Mouse (Mus musculus) kidney, embryonic 16.5 days (tissue): ENCODE measurements at regions not wholly inside any gene's neighbourhood (a gene's known extent, or its start where the extent isn't known, plus 50 kb on each side); places are given as distances from the start of the nearest gene placed in this dataset.
A peak's percentile ranks its signal among the peaks of the same experiment; 100 is the strongest.

Experiments
- ATAC-seq: fragments of 200-750 bp; cut with Nextera tagmentation; 2 replicates; pipeline ENCODE4 v1.8.0; 2017; ENCODE audit warnings: moderate TSS enrichment; ENCODE audit not compliant: low FRiP score, low TSS enrichment
- H3K27ac ChIP-seq: fragments of 300-500 bp; sonication (generic); 2 replicates; pipeline ENCODE4 v1.5.1; 2014; ENCODE audit warnings: low read length
- H3K27me3 ChIP-seq: fragments of 300-500 bp; sonication (generic); 2 replicates; pipeline ENCODE4 v1.6.1; 2014; ENCODE audit warnings: low read length, control low read depth, mixed read lengths; ENCODE audit not compliant: insufficient read depth
- H3K36me3 ChIP-seq: fragments of 300-500 bp; sonication (generic); 2 replicates; pipeline ENCODE4 v1.6.1; 2014; ENCODE audit warnings: low read length, control low read depth, mixed read lengths; ENCODE audit not compliant: insufficient read depth
- H3K4me1 ChIP-seq: fragments of 300-500 bp; sonication (generic); 2 replicates; pipeline ENCODE4 v1.6.1; 2014; ENCODE audit warnings: low read length, control low read depth, mixed read lengths; ENCODE audit not compliant: insufficient read depth
- H3K4me2 ChIP-seq: fragments of 300-500 bp; sonication (generic); replicated peaks from 2 replicates; pipeline ENCODE4 v1.6.1; 2014; ENCODE audit warnings: low read depth, low read length
- H3K4me3 ChIP-seq: fragments of 300-500 bp; sonication (generic); 2 replicates; pipeline ENCODE4 v1.5.1; 2014; ENCODE audit warnings: mild to moderate bottlenecking, low read length
- H3K9ac ChIP-seq: fragments of 300-500 bp; sonication (generic); replicated peaks from 2 replicates; pipeline ENCODE4 v1.6.1; 2014; ENCODE audit warnings: low read length
- H3K9me3 ChIP-seq: fragments of 300-500 bp; sonication (generic); 2 replicates; pipeline ENCODE4 v1.6.1; 2016; ENCODE audit warnings: low read length, control low read depth
- WGBS: fragments of 180-500 bp; shearing (Covaris S2); extraction: QIAGEN DNeasy Blood & Tissue Kit; methylation state at CpG from one replicate; pipeline ENCODE4 v1.1.7; 2014; 5-methylcytosine and 5-hydroxymethylcytosine counted together

- ATAC-seq = no peak
- Histone ChIP-seq H3K4me3 (no peak overlapping the region), H3K9me3 (no peaks in the 10 kb centered on the region), H3K4me1 (peaks cover 12% of the 10 kb centered on the region; the same call in 1 of the 2 replicates), H3K4me2 (no peak overlapping the region), H3K36me3 (no peaks in the 10 kb centered on the region), H3K27ac (no peak overlapping the region), H3K27me3 (no peaks in the 10 kb centered on the region), H3K9ac (no peak overlapping the region)
Observed at GRCm38 (mm10) chr12:10182589-10182988, 187.2 kb upstream of the Nt5c1b start.

DNA sequence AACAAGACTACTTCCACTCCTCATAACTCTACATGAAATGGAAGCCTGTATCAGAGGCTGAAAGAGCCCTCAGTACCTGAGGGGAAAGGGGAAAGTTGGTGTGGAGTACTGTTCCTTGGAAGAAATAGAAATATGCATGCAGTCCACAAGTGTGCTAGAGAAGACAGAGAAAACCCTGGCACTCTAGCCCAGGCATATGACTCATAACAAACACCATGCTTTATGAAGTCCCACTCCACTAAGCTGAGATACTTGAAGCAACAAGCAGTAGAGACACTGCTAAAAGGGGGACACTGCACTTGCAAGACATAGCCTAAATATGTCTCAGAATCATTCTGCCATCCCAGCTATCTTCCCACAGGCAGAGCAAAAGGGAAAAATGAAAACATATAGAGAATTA lies 183.2 kb upstream of the Nt5c1b start:
- no peaks in the 10 kb centered on the region for H3K27me3 ChIP-seq
- H3K4me3 ChIP-seq = no peak overlapping the region
- no peak overlapping the region for H3K9ac ChIP-seq
- no peaks in the 10 kb centered on the region for H3K36me3 ChIP-seq
- H3K9me3 ChIP-seq = no peaks in the 10 kb centered on the region
- H3K27ac ChIP-seq = no peak overlapping the region
- ATAC-seq = no peak
- no peak overlapping the region for H3K4me2 ChIP-seq
- no peaks in the 10 kb centered on the region for H3K4me1 ChIP-seq

- H3K36me3 ChIP-seq = no peaks in the 10 kb centered on the region
- 84% methylated on average over 2 of the region's 2 CpGs for WGBS
- H3K4me2 ChIP-seq = no peak overlapping the region
- no peaks in the 10 kb centered on the region for H3K9me3 ChIP-seq
- H3K4me1 ChIP-seq = no peaks in the 10 kb centered on the region
- H3K9ac ChIP-seq = no peak overlapping the region
- no peak overlapping the region for H3K4me3 ChIP-seq
- H3K27me3 ChIP-seq = no peaks in the 10 kb centered on the region
- ATAC-seq = no peak
- no peak overlapping the region for H3K27ac ChIP-seq
Observed at GRCm38 (mm10) chr12:10189746-10190145, 180.0 kb upstream of the Nt5c1b start.

DNA sequence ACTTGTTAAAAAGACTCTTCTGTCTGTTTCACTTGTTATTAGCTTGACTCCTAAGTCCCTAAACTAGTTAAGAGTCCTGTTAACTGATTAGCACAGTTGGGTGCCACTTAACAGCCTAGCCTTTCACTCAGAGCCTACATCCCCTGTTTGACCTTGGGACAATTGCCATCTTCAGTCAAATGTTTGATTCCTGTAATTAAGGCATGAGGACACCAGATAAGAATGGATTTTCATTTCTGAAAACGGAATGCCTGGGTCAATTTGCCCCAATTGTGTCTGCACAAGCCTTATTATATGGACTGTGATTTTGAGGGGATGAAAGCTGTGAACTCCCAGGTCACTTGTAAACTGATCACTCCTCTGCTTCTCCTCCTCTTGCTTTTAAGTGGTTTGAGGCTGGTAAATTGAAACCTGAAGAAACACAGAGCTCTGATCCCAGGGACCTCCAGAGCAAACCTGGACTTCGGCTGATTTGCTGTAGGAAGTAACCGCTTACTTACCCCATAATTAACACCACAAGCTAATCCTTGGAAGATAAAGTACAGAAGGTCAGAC lies 171.8 kb upstream of the Nt5c1b start:
- Histone ChIP-seq H3K27ac (no peak overlapping the region), H3K4me1 (no peaks in the 10 kb centered on the region), H3K9me3 (no peaks in the 10 kb centered on the region), H3K4me2 (no peak overlapping the region), H3K36me3 (no peaks in the 10 kb centered on the region), H3K27me3 (no peaks in the 10 kb centered on the region), H3K9ac (no peak overlapping the region), H3K4me3 (no peak overlapping the region)
- ATAC-seq = no peak
- WGBS = 23% methylated on average over 3 of the region's 3 CpGs

DNA sequence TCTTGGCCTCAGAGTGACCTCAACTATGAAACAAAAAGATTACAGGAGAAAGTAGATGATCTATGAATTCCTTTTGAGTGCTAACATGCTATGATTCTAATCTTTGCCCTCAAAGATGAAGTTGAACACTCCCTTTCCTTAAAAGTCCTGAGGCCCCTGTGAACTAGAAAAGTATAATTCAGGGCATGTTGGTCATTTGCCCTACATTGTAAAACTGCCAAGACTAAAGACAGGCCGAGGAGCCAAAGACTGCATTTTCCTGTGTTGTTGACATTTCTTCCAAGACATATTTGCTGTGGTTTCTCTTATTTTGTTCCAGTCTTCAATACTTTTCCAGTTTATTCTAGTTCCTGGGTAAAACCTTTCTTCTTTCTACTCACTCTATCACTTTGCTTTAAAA lies 159.9 kb upstream of the Nt5c1b start:
- H3K9ac ChIP-seq = no peak overlapping the region
- no peak overlapping the region for H3K4me3 ChIP-seq
- H3K4me2 ChIP-seq = no peak overlapping the region
- H3K27ac ChIP-seq = no peak overlapping the region
- H3K9me3 ChIP-seq = no peaks in the 10 kb centered on the region
- WGBS = 6% methylated on average over 1 of the region's 1 CpGs
- no peaks in the 10 kb centered on the region for H3K36me3 ChIP-seq
- ATAC-seq = no peak
- H3K4me1 ChIP-seq = 0 out of 2 replicates have a peak, but pooled peaks cover 3% of the 10 kb centered on the region
- H3K27me3 ChIP-seq = no peaks in the 10 kb centered on the region

DNA sequence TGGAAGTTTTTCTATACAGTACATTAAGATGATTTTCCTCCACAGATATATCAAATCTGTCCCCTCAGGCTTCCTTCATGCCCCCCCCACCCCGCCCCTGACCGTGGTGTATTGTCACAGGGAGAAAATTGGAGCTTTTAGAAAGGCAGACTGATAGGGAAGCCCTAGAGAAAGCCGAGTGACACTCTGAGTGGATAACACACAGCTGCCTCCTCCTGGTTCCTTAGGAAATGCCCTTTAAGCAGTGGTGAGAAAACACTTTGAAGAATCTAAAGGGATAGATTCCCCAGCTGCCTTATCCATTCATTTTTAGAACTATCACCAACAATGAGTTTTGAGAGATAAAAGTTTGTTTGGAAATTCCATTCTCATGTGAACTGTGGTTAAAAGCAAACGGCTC lies 147.0 kb upstream of the Nt5c1b start:
- Histone ChIP-seq H3K9me3 (no peaks in the 10 kb centered on the region), H3K9ac (no peak overlapping the region), H3K4me1 (0 out of 2 replicates have a peak, but pooled peaks cover 3% of the 10 kb centered on the region), H3K27ac (no peak overlapping the region), H3K4me3 (no peak overlapping the region), H3K4me2 (no peak overlapping the region), H3K36me3 (no peaks in the 10 kb centered on the region), H3K27me3 (no peaks in the 10 kb centered on the region)
- WGBS = 9% methylated on average over 4 of the region's 4 CpGs
- no peak for ATAC-seq

DNA sequence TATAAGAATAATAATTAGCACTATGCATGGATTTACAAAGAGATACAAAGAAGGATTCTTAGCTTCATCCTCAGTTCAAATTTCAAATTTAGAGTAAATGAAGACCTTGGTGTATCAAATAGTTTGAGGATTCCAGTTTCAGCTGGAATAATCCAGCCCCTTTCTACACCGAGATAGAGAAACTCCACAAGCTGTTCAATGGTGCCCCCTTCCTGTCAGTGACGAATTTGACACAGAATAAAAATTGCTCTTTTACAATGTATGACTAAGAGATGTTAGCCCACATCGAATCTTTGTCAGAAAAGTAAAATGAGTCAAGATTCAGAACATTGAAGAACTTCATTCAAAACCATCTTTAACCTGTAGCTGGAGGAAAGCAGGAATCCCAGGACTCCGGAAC lies 145.9 kb upstream of the Nt5c1b start:
- Histone ChIP-seq H3K9ac (no peak overlapping the region), H3K4me3 (no peak overlapping the region), H3K36me3 (no peaks in the 10 kb centered on the region), H3K27ac (no peak overlapping the region), H3K4me2 (no peak overlapping the region), H3K9me3 (no peaks in the 10 kb centered on the region), H3K27me3 (no peaks in the 10 kb centered on the region), H3K4me1 (0 out of 2 replicates have a peak, but pooled peaks cover 3% of the 10 kb centered on the region)
- 27% methylated on average over 4 of the region's 4 CpGs for WGBS
- ATAC-seq = no peak; the same call in 1 of the 2 replicates

DNA sequence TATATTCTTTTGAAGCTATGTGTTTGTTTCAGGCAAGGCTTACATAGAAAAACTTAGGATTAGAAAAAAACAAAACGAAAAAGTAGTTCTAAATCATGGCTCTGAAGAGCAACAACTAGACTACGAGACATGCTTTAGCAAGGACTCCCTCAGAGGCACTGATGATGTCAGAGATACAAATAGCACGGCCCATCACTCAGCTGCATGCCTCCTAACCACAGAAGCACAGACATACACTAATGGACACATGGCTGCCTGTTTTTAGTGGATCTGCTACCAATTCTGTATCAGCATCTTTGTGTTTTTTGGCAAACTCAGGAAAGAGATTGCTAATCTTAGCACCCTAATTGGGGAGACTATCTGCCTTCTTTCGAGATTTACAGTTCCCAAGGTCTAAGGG lies 138.6 kb upstream of the Nt5c1b start:
- ATAC-seq = peak; percentile 83
- WGBS = 28% methylated on average over 4 of the region's 4 CpGs
- H3K27ac ChIP-seq = peak overlapping the region; percentile 73

DNA sequence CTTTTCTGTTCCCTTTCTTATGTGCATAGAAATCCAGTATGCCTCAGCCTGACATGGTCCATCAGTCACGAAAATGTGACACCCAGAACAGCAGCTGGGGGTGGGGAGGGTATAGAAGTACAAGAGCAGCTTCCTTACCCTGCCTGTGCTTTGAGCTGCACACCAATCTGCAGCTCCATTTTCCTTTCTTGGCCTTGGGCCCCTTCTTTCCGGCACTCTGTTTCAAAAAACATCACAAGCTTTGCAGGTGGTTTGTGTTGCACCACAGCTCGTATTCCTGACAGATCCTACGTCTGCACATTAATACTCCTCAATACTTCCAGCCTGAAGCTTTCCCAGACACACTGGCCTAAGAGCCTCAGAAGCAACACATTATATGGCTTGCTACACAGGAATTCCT lies 138.1 kb upstream of the Nt5c1b start:
- Histone ChIP-seq H3K27me3 (no peaks in the 10 kb centered on the region), H3K36me3 (no peaks in the 10 kb centered on the region), H3K4me1 (peaks cover 15% of the 10 kb centered on the region), H3K4me2 (peak overlapping the region; percentile 7; the same call in 1 of the 2 replicates), H3K27ac (peak overlapping the region; percentile 12), H3K9ac (no peak overlapping the region), H3K9me3 (no peaks in the 10 kb centered on the region), H3K4me3 (no peak overlapping the region)
- ATAC-seq = peak; percentile 94
- 9% methylated on average over 4 of the region's 4 CpGs for WGBS

More for the DNA sequence above, 138.6 kb upstream of the Nt5c1b start:
- peak overlapping the region; percentile 7; the same call in 1 of the 2 replicates for H3K4me2 ChIP-seq
- no peaks in the 10 kb centered on the region for H3K9me3 ChIP-seq
- H3K27me3 ChIP-seq = no peaks in the 10 kb centered on the region
- H3K4me1 ChIP-seq = peaks cover 15% of the 10 kb centered on the region
- H3K9ac ChIP-seq = no peak overlapping the region
- H3K4me3 ChIP-seq = no peak overlapping the region
- H3K36me3 ChIP-seq = no peaks in the 10 kb centered on the region

- Histone ChIP-seq H3K9ac (no peak overlapping the region), H3K27me3 (no peaks in the 10 kb centered on the region), H3K27ac (no peak overlapping the region), H3K9me3 (no peaks in the 10 kb centered on the region), H3K4me2 (no peak overlapping the region), H3K36me3 (no peaks in the 10 kb centered on the region), H3K4me3 (no peak overlapping the region), H3K4me1 (no peaks in the 10 kb centered on the region)
- ATAC-seq = 0 out of 2 replicates have a peak, but pooled peaks have one; percentile 23
Observed at GRCm38 (mm10) chr12:10248110-10248509, 121.7 kb upstream of the Nt5c1b start.
